Mouse (Mus musculus) c-Kit-positive CD71-negative TER-119-negative erythroid progenitor cells, embryonic 14.5 days (primary cell): ENCODE measurements around the gene Sept14.
A peak's percentile ranks its signal among the peaks of the same experiment; 100 is the strongest.
"Not testable (repeated sequence)": the region's sequence is repeated elsewhere in the genome, so short reads cannot be mapped to it uniquely, and the experiment has no call there.

Experiments used
- DNase-seq: peaks from one replicate; pipeline ENCODE4 v3.0.0-alpha.2; 2013; ENCODE audit warnings: low read depth

The Sept14 gene

DNA sequence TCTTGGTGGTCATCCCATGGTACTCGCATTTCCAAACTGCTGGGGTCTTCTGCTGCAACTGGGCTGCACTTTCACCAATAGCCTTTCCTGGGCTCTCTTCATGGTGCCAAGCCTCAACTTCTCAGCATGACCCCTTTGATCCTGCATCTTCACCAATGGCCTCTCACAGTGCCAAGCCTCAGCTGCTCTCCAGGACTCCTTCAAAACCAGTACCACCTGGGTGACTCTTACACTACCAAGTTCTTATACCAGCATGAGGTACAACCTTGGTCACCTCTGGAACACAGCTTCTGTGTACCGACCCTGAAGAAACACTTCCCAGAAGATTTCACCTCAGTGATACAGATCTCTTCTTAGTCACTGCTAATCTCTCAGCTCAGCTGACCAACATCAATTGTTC lies at the start of gene Sept14:
TSS of gene Sept14 (minus strand) at position 101 of the 400 bp plus-strand sequence.
- no peak for DNase-seq

DNA sequence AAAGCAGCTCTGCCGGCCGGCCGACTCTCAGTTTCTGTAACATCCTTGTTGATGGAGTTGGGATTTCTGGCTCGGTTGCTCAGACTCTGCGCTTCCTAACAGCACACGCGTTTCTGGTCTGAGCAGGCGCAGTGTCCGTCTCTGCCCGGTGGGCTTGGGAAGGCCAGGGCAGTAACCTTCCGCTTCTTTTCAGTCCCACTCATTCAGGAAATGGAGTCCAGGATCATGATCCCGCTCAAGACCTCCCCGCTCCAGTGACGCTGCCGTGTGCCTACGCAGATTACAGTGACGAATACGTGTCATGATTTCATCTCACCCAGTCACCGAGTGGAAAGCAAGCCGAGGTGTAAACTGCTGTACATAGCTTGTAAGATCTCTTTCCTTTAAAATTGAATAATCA lies 48.6 kb upstream of the Sept14 start:
- no peak for DNase-seq

DNA sequence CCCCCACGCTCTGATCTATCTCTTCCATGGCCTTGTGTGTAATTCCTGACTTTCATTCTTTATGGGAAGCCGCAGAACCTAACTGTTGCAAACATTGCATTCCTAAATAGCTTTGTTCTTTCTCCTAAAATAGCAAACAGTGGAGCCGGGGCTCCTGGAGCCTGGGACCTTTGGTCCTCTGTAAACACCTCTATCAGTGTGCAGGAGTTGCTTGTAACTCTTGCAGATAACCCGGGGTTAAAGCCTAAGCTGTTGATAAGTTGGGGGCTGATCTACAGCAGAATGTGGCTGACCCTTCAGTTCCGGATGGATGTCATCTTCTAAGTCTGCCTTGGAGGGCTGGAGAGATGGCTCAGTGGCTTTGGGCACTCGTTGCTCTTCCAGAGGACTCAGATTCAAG lies 35.7 kb upstream of the Sept14 start:
- DNase-seq: no peak

GRCm38 (mm10) chr5:129742903-129743488 lies 34.7 kb upstream of the Sept14 start:
- DNase-seq: no peak

DNA sequence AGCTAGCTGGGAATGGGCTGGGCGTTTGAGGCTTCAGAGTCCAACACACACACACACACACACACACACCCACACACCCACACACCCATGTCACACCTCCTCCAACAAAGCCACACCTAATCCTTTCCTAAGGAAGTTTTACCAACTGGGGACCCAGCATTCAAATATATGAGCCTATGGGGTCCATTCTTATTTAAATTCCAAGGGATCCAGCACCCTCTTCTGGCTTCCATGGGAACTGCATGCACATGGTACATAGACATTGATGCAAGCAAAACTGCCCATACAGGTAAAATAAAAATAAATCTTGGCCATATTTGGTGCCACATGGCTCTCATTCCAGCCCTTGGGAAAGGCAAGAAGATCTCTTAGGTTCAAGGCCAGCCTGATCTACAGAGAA lies 32.7 kb upstream of the Sept14 start:
- no peak for DNase-seq

- no peak for DNase-seq
Observed at GRCm38 (mm10) chr5:129731021-129731420, 22.7 kb upstream of the Sept14 start.

DNA sequence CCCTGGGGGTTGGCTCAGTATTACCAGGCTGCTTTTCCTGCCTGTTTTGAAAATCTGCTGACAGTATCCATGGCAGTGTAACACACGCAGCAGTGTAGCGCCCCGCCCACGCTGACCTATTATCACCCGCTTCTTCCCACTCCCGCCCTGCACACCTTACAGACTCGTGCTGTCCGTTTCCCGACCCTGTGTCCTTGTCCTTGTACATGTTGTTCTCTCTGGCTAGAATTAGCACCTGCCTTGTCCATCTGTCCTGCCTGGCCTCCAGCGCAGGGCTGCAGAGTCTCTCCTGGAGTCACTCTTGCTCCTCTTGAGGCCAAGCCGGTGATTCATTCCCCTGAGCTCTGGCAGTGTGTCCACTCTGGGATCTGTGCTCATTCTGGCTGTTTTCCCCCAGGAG lies 22.0 kb upstream of the Sept14 start:
- no peak for DNase-seq

DNA sequence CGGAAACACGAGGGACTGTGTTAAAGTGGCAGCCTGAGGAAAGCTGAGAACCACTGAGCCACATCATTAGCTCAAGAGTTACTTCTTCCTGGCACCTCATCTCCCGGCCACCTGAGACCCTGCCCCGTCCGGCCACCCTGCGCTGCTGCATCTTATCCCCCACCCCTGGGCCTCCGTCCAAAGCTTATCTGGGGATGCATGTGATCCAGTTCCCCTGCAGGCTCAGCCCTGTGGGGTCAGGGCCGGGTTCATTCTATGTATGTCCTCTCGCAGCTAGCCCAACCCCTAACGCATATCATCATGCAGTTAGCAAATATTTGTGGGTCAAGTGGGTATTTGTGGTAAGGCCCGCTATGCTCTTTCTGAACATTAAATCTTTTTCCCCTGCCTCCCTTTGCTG lies 21.0 kb upstream of the Sept14 start:
- DNase-seq: no peak

DNA sequence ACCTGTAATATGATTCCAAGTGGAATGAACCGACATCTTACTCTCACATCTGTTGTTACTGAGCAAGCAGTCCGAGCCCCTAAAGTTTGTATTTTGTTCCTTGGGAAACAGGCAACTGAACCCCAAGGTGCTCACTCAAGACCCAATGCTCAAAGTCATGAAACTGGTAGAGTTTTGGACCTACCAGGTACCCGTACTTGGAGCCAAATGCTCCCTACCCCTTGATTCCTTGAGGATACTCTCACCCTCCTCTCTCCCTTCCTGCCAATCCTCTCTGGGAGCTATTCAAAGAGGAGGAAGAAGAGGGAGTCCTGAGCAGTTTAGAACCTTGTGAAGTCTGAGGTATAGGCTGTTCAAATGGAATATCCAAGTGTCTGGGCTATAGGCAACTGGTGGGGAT lies 18.5 kb upstream of the Sept14 start:
- no peak for DNase-seq

GRCm38 (mm10) chr5:129725774-129726392 lies 17.6 kb upstream of the Sept14 start:
- no peak for DNase-seq

DNA sequence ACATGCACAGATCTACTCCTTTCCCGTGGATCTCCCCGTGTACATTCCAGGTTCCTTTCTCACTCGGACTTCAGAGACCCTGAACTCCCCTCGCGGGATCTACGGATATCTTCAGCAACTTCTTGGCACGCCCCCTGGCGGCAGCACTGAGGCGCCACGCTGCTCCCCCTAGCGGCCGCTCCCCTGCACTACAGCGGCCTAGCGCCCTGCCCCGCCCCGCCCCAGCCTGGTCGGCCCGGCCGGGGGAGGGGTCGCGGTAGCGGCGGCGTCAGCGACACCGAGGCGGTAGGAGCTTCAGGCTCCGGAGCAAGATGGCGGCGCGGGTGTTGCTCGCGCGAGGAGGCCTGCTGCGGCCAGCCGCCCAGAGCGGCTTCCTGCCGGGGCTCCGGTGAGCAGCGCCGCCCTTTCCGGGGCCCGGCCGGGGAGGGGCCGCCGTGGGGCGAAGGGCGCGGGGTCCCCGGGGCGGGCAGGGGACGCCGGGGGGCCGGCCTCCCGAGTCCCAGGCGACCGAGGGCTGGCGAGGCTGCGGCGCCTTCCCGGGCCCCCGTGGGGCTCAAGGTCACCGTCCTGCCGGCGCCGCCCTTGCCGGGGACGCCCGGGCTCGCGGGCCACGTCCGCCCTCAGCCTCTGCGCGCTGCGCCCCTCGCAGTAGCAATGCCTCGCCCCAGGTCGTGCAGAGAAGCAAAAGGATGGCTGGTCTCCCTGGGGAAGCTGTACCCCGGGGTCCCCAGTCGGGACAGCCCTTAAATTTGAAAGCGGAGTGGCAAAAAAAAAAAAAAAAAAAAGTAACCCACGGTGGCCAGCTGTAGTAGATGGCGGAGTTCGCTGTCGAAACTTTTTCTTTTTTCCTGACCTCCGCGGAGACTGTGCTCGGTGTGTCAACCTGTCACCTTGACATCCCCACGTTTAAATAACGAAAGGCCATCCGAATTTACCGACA lies 16.8 kb upstream of the Sept14 start, which contains the start of gene Nipsnap2:
TSS of gene Nipsnap2 (plus strand) at position 230 of the 940 bp plus-strand sequence.
- peak; percentile 66 for DNase-seq

- DNase-seq: no peak
Observed at GRCm38 (mm10) chr5:129724268-129724667, 16.0 kb upstream of the Sept14 start.

GRCm38 (mm10) chr5:129720176-129720575 lies 11.9 kb upstream of the Sept14 start:
- DNase-seq: no peak

- DNase-seq: no peak
Observed at GRCm38 (mm10) chr5:129717016-129717415, 8.7 kb upstream of the Sept14 start.

DNA sequence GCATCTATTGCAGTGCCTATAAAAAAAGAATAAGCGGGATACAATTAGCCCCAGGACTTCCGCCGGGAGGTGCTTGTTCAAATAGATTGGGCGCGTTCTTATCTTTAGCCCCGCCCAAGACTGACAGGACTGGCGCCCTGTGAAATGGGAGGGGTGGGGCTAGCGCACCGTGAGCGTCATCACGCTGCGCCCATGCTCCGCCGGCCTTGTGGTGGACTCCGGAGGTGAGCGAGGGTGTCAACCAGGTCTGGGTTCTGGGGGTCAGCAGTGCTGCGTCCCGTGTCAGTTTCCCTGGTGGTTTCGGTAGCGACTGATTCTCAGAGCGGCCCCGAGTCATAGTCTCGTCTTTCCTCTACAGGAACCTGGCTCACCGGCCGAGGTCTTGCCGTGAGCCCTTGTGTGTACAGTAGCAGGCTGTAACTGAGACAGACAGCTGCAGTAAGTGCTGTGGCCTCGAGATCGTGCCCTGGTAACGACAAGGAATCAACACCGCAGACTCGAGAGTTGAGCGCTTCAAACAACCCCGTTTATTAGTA lies 7.1 kb upstream of the Sept14 start, which contains the start of gene Mrps17:
TSS of gene Mrps17 (plus strand) at position 172 of the 536 bp plus-strand sequence.
- DNase-seq: peak; percentile 92

DNA sequence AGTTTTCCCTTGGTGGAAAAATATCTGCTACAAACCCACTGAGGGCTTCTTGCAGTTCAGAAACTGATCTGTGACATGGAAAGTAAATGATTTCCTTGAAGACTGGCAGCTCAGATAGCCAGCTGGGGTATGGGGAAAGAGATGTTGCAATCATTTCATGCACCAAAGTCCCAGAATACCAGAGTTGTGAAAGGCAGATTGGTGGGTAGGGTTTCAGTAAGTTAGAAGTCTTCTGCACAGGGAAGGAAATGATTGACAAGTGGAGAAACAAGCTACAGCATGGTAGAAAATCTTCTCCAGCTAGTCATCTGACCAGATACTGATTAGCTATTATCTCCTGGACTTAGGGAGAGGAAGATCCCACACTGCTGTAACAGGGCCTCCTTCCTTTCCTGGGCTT lies 4.9 kb downstream of the Sept14 start:
- DNase-seq: no peak

DNA sequence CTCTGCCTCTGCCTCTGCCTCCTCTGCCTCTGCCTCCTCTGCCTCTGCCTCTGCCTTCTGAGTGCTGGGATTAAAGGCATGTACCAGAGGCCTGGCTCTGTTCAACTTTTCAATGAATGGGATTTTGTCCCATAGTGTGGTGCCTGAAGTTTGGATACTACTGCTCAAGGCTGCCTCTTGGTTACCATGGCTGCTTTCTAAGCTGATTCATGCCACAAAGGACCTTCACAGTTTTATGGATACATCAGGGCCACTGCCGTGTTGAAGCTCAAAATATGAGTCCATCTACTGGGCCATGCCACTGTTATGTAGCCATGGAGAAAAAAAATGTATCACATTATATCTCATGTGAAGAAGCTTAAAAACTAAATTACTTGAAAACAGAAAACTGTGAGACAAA lies 6.6 kb downstream of the Sept14 start:
- DNase-seq: no peak

GRCm38 (mm10) chr5:129700506-129700905 lies 7.8 kb downstream of the Sept14 start:
- no peak for DNase-seq

GRCm38 (mm10) chr5:129690528-129690927 lies 17.8 kb downstream of the Sept14 start:
- no peak for DNase-seq

DNA sequence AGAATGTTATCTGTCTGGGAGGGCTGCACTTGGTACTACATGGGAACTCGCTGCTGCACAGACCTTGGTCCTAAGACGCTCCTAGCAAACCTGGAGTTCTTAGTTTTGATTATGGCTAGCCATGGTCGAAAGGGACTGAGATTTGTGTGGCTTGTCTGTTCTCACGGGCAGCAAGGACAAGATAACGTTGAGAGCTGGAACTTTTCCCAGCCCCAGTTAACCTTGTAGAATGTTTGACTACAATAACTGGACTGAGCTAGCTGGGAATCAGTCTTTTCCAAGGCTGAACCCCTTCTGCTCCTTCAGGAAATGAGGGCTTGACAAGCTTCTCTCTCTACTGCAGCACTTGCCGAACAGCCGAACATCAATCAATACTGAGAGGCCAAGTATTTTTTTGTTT lies 20.7 kb downstream of the Sept14 start:
- DNase-seq: no peak

GRCm38 (mm10) chr5:129685141-129685540 lies 23.2 kb downstream of the Sept14 start:
- not testable (repeated sequence) for DNase-seq

GRCm38 (mm10) chr5:129670036-129670458 lies 38.3 kb downstream of the Sept14 start, which contains the start of gene Zfp11:
TSS of gene Zfp11 (minus strand) at chr5:129670099.
- DNase-seq: peak; percentile 68
